Mouse (Mus musculus): Measurements from ENCODE around the gene Itgb8.

- TF ChIP-seq CTCF (IDR thresholded peaks at IDR 0.05; ENCODE audit: low read depth) = no peak
- no peak for TF ChIP-seq EP300 (IDR thresholded peaks at IDR 0.05; ENCODE audit: low read depth)
Measured at GRCm38 (mm10) chr12:119165115-119165514, 73.5 kb downstream of the Itgb8 start.

Measured in liver, embryonic 14.5 days (tissue).